Mouse (Mus musculus): ENCODE measurements around the gene Zfyve28.

DNA sequence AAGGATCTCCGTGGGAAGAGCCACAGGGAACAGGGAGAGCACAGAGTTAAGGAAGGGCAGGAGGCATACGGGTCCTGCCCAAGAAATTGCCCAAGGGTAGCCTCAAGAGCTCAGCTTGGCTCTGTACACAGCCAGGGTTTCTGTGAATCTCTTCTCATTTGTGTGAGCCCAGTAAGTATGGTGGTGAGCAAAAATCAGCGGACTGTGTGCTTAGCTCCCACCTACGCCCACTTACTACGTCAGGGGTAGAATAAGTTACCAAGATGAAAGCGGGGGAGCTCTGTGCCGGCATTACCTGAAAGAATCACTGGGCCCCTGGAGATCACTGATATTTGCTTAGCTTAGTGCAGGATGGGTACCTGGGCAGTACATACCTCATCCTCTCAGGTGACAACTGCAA is 72.2 kb downstream of the Zfyve28 start:
- TF ChIP-seq CTCF (conservative IDR thresholded peaks at IDR 0.05; ENCODE audit: insufficient read depth, insufficient read length, low read depth, low read length) (no peak), POLR2A (IDR thresholded peaks at IDR 0.05; ENCODE audit: low read depth, low read length) (no peak)
